Mouse (Mus musculus) olfactory bulb, adult 2 months (tissue): ENCODE data around the gene Olfml2a.

ENCODE experiments used
- CTCF ChIP-seq: fragments of 200-500 bp; IDR thresholded peaks from 2 replicates; pipeline ENCODE4 v1.5.1; 2012; ENCODE audit warnings: low read depth, mild to moderate bottlenecking, low read length, moderate library complexity; ENCODE audit not compliant: insufficient read depth
- POLR2A ChIP-seq: fragments of 200-500 bp; IDR thresholded peaks from 2 replicates; pipeline ENCODE4 v1.6.1; 2012; ENCODE audit warnings: mild to moderate bottlenecking, low read depth, low read length, moderate library complexity; ENCODE audit not compliant: insufficient read depth

DNA sequence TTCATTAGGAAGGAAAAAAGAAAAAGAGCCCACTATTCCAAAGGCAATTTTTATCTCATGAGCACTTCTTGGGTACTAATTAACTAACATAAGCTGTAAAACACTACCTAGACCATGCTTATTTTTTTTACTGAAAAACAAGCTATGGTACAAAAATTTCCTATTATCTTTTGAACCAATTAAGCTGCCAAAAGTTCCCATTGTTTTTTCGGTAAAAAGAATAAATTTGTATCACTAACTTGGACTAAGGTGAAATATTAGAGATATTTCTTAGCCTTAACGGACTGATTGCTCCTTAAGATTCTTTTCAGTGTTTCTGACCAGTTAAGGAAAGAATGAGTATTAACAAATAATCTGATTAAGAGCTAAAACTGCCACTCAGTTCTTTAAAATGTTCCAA lies 7.9 kb upstream of the Olfml2a start:
- no peak for TF ChIP-seq CTCF
- no peak for TF ChIP-seq POLR2A
